Mouse (Mus musculus) cerebellum, adult 2 months (tissue): ENCODE data around the gene Fam107b.

Experiments used
- CTCF ChIP-seq: fragments of 200-500 bp; IDR thresholded peaks from 2 replicates; pipeline ENCODE4 v1.5.1; 2011; ENCODE audit warnings: low read depth, mild to moderate bottlenecking, control low read depth, low read length, moderate library complexity, borderline replicate concordance; ENCODE audit not compliant: insufficient read depth
- POLR2A ChIP-seq: fragments of 200-500 bp; IDR thresholded peaks from 2 replicates; pipeline ENCODE4 v1.6.1; 2011; ENCODE audit warnings: low read length, control low read depth, borderline replicate concordance; ENCODE audit not compliant: insufficient read depth

DNA sequence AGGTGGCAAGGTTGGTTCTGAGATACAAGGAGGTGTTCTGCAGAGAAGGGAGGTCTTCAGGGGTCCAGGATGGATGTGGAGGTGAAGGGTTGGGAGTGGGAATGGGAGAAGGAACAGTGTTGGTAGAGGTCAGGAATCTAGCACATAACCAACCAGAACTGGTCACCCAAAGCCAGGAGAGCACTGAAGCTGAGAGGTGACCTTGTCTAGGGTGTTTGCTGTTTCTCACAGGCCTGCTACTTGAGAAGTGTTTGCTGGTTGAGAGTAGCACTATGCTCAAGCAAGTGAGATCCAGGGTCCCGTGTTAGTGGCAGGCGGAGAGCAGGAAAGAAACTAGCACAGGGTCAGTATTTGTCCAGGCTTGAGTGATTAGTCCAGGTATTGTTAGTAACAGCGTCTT is 159.3 kb downstream of the Fam107b start:
- TF ChIP-seq CTCF (no peak), POLR2A (no peak)
